Mouse (Mus musculus) MN1 (cell line): ENCODE results near the gene Krtap9-3.
"Not testable (repeated sequence)": the region's sequence is repeated elsewhere in the genome, so short reads cannot be mapped to it uniquely, and the experiment has no call there.

Experiments used
- DNase-seq: peaks from one replicate; pipeline ENCODE4 v3.0.0-alpha.2; 2016; ENCODE audit warnings: low spot score

Krtap9-3 gene

GRCm38 (mm10) chr11:99597742-99598141, at the start of gene Krtap9-3:
Gene Krtap9-3, minus strand, starts transcription at chr11:99598105.
- DNase-seq = not testable (repeated sequence)

GRCm38 (mm10) chr11:99646444-99646843, 48.5 kb upstream of the Krtap9-3 start:
- no peak for DNase-seq

DNA sequence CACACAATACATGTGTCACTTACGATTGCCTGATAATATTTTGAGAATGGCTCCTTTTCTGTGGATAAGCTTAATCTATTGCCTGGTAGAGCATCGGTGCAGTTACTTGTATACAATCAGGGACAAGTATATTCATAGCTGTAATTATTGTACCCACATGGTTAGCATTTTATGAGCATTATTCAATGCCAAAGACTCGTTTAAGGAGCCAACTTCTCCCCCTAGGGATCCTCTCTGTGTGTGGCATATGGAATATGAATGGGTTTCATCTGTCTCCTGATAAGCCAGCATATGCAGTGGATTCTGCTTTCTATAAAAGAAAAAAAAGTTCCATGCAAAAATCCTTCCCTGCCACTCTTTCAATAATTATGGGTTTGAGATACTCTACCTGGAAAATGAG, 46.4 kb upstream of the Krtap9-3 start:
- DNase-seq = no peak

DNA sequence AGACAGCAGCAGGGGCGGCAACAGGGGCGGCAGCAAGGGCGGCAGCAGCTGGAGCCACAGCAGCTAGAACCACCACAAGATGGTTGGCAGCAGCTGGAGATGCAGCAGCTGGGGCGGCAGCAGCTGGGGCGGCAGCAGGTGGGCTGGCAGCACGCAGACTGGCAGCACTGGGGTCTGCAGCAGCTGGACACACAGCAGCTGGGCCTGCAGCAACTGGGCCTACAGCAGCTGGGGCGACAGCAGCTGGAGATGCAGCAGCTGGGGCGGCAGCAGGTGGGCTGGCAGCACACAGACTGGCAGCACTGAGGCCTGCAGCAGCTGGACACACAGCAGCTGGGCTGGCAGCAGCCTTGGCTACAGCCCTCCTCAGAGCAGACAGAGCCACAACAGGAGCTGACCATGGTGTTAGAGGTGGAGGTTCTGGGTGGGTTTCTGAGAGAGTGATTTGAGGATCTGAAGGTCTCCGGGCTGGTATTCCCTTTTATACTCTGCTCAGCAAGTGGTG, 45.8 kb upstream of the Krtap9-3 start, which contains the start of gene Krtap4-7:
Gene Krtap4-7 (minus strand): TSS at position 455 of the 505 bp plus-strand sequence.
- not testable (repeated sequence) for DNase-seq

DNA sequence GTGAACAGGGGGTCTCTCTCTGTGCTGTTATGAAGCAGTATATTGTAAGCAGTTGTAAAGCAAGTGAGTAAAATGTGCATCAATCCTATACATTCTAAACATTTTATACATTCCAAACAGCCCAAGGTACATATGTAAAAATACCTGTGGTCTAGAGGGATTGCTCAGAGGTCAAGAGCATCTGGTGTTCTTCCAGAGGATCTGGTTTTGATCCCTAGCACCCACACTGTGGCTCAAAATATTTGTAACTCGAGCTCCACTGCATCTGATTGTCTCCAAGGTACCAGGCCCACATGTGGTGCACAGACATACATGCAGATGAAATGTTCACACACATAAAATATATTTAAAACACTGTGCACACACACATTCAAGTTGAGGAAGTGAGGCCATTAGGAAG, 43.0 kb upstream of the Krtap9-3 start:
- no peak for DNase-seq

GRCm38 (mm10) chr11:99637086-99637485, 39.2 kb upstream of the Krtap9-3 start:
- no peak for DNase-seq

DNA sequence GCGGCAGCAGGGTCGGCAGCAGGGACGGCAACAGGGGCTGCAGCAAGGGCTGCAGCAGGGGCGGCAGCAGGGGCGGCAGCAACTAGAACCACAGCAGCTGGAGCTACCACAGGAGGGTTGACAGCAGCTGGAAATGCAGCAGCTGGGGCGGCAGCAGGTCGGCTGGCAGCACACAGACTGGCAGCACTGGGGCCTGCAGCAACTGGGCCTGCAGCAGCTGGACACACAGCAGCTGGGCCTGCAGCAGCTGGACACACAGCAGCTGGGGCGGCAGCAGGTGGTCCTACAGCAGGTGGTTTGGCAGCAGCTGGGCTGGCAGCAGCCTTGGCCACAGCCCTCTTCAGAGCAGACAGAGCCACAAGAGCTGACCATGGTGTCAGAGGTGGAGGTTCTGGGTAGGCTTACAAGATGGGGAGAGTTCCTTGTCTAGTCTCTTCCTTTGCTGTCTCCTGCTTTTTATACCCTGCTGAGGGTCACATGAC, 36.8 kb upstream of the Krtap9-3 start, which contains the start of gene Krtap4-2:
Gene Krtap4-2 (minus strand): TSS at position 432 of the 482 bp plus-strand sequence.
- no peak for DNase-seq

GRCm38 (mm10) chr11:99633293-99633692, 35.4 kb upstream of the Krtap9-3 start:
- no peak for DNase-seq

- no peak for DNase-seq
Observed at GRCm38 (mm10) chr11:99630890-99631289, 33.0 kb upstream of the Krtap9-3 start.

DNA sequence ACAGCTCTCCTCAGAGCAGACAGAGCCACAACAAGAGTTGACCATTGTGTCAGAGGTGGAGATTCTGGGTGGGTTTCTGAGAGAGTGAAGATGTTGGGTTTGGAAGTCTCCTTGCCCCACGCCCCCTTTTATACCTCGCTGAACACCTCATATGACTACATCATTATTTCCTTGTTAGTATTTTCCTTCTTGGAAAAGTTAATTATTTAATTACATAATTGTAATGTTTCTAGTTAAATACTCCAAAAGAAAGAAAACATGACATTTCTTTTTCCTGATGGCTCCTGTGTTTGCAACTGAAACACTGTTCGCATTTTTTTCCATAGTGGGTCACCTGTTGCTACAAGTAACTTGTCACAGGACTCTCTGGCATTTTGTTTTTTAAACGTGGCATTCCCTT, 30.2 kb upstream of the Krtap9-3 start, which contains the start of gene Krtap4-1:
Gene Krtap4-1 (minus strand): TSS at position 101 of the 400 bp plus-strand sequence.
- DNase-seq = no peak

DNA sequence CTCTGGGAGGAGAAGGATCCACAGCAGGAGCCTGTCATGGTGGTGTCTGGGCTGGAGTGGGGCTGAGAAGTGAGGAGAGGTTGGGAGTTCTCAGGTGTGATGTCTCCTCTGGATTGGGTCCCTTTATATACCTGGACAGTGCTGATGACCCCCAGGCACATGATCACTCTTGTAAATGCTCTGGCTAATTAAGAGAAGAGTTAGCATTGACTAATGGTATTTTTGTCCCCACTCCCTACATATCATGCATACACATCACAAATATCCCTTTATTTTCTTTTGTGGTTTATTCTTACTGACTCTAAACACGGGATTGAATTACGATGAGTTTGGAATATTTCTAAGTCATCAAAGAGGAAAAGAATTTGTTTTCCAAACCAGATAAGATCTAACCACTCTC, 22.4 kb upstream of the Krtap9-3 start, which contains the start of gene Gm11562:
Gene Gm11562 (minus strand): TSS at position 101 of the 400 bp plus-strand sequence.
- DNase-seq = no peak

DNA sequence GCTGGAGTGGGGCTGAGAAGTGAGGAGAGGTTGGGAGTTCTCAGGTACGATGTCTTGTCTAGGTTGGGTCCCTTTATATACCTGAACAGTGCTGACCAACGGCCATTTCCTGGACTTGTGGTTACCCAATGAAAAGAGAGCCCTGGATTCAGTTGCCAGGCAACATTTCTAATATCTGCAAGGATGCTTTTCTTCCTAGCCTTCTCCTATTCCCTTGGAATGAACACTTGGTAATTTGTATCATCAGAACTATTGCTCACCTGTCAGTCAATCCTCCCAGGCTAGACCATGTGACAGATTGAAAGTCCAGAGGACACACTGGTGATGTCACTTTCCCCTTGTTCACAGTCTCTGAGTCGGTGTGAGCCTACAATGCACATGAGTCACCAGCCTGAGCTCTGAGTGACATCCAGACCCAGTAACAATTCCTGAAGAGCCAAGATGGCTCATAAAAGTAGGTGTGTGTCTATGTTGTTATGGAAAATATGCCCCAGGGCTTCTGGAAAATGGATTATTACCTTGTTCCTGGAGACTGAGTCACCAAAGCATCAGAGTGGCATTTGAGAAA, 17.0 kb upstream of the Krtap9-3 start, which contains the start of gene Krtap2-4:
Gene Krtap2-4 (minus strand): TSS at position 51 of the 568 bp plus-strand sequence.
- DNase-seq = no peak

GRCm38 (mm10) chr11:99610089-99610488, 12.2 kb upstream of the Krtap9-3 start, which contains the start of gene Gm11937:
Gene Gm11937, minus strand, starts transcription at chr11:99610189.
- not testable (repeated sequence) for DNase-seq

- no peak for DNase-seq
Observed at GRCm38 (mm10) chr11:99609126-99609525, 11.2 kb upstream of the Krtap9-3 start.

DNA sequence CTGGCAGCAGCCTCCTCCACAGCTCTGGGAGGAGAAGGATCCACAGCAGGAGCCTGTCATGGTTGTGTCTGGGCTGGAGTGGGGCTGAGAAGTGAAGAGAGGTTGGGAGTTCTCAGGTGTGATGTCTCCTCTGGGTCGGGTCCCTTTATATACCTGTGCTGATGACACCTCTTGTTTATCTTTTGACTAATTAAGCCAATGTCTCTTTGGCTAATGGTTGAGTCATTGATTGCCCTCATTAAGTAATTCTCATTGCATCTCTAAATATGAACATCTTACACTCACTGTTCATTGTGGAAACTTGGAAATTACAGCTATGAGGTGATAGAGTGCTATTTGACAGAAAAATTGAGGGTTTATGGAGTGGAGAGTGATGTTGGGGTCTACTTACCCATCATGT, 5.3 kb upstream of the Krtap9-3 start, which contains the start of gene Gm11938:
Gene Gm11938 (minus strand): TSS at position 101 of the 400 bp plus-strand sequence.
- not testable (repeated sequence) for DNase-seq

DNA sequence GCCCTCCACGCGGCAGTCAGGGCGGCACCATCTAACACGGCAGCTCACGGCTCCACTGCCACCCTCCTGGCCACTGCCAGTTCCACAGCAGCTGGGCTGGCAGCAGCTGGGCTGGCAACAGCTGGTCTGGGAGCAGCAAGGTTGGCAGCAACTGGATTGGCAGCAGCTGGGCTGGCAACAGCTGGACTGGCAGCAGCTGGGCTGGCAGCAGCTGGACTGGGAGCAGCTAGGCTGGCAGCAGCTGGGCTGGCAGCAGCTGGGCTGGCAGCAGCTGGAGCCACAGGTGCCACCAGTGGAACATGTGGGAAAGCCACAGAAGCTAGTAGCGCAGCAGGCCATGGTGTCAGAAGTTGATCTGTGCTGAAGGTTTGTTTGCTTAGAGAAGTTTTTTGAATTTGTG, 6.9 kb downstream of the Krtap9-3 start, which contains the start of gene Krtap1-3:
Gene Krtap1-3 (minus strand): TSS at position 359 of the 400 bp plus-strand sequence.
- DNase-seq = no peak

DNA sequence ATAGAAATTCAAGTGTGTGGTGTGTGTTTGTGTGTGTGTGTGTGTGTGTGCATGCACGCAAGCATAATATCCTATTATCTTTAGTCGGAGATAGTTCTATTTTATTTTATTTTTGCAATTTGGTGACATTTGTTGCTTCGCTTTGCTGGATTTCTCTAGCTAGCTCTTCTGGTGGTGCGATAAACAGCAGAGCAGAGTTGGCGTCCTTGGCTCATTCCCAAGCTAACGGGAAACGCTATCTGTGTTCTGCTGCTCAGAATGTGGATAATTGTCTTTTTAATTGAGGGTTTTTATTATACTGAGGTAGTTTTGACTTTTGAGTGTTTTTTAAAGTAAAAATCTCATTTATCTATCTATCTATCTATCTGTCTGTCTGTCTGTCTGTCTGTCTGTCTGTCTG, 12.8 kb downstream of the Krtap9-3 start:
- no peak for DNase-seq

DNA sequence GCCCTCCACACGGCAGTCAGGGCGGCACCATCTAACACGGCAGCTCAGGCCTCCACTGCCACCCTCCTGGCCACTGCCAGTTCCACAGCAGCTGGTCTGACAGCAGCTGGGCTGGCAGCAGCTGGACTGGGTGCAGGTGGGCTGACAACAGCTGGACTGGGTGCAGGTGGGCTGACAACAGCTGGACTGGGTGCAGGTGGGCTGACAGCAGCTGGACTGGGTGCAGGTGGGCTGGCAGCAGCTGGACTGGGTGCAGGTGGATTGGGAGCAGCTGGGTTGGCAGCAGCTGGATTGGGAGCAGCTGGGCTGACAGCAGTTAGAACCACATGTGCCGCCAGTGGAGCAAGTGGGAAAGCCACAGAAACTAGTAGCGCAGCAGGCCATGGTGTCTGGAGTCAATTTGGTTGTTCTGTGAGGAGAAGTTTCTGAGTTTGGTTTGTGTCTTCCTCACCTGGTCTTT, 14.6 kb downstream of the Krtap9-3 start, which contains the start of gene Krtap1-4:
Gene Krtap1-4 (minus strand): TSS at position 410 of the 460 bp plus-strand sequence.
- no peak for DNase-seq

GRCm38 (mm10) chr11:99581564-99581963, 16.3 kb downstream of the Krtap9-3 start:
- DNase-seq = no peak

DNA sequence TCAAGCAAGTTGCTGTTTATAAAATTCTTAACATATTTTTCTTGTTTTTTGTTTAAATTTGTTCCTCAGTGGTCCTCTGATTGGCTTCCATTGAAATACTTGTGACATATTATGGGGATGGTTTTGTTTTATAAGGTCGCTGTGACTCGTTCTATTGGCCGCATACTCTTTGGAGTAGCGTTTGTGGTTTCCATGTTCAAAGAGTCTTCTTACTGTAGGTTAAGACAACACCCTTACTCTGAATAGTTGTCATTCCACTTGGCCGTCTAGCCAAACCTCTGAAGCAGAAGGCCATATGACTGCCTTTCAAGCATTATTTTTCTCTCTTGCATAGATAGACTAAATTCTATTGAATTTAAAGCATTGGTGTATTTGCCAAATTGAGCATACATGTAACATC, 16.9 kb downstream of the Krtap9-3 start:
- no peak for DNase-seq

GRCm38 (mm10) chr11:99580636-99581035, 17.3 kb downstream of the Krtap9-3 start, which contains the start of gene Krtap1-5:
Gene Krtap1-5, minus strand, starts transcription at chr11:99581016.
- DNase-seq = no peak

GRCm38 (mm10) chr11:99574106-99574505, 23.8 kb downstream of the Krtap9-3 start:
- no peak for DNase-seq

DNA sequence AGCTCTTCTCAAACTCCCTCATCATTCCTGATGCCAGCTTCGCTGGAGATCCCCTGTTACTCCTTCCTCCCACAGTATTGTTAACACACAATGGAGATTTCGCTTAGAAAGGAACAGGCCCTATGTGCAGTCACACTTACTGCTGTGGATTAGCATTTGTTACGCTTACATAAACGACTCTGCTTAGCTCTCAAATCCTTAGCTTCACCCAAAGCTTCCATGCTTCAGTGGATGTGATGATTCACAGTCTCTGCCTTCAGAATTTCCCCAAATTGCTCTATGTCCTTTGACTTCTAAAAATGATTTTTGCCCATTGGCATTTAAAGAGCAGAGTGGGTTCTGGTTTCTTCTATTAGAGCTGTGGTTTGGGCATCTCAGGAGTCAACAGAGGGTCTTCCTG, 24.7 kb downstream of the Krtap9-3 start:
- no peak for DNase-seq
